Mouse (Mus musculus): ENCODE measurements around the gene Btrc. TPM values are rescaled to one million over a fixed set of nuclear protein-coding genes. Genes with fewer than 3 reads are reported as not detected.

Btrc gene
- total RNA-seq, 2 experiments from 2014 or later, result 42.4 to 46.6 TPM

GRCm38 (mm10) chr19:45469760-45470159 lies 106.2 kb downstream of the Btrc start:
- no peak for DNase-seq (ENCODE audit: low spot score in 2 of 2)

- DNase-seq (ENCODE audit: low spot score in 2 of 2), result no peak
These were observed 109.4 kb downstream of the Btrc start for GRCm38 (mm10) chr19:45472691-45473520.

GRCm38 (mm10) chr19:45474686-45475085 lies 111.2 kb downstream of the Btrc start:
- DNase-seq (ENCODE audit: low spot score in 2 of 2), result no peak

GRCm38 (mm10) chr19:45475928-45476553 lies 112.5 kb downstream of the Btrc start:
- DNase-seq (ENCODE audit: low spot score in 2 of 2), result no peak

GRCm38 (mm10) chr19:45479548-45479947 lies 116.0 kb downstream of the Btrc start:
- DNase-seq (ENCODE audit: low spot score in 2 of 2), result no peak

GRCm38 (mm10) chr19:45480490-45480889 lies 117.0 kb downstream of the Btrc start:
- no peak for DNase-seq (ENCODE audit: low spot score in 2 of 2)

GRCm38 (mm10) chr19:45480951-45481350 lies 117.4 kb downstream of the Btrc start:
- DNase-seq (ENCODE audit: low spot score in 2 of 2), result no peak

GRCm38 (mm10) chr19:45483470-45483869 lies 119.9 kb downstream of the Btrc start:
- no peak for DNase-seq (ENCODE audit: low spot score in 2 of 2)

GRCm38 (mm10) chr19:45486206-45486991 lies 122.9 kb downstream of the Btrc start:
- DNase-seq (ENCODE audit: low spot score in 2 of 2), result no peak

GRCm38 (mm10) chr19:45486992-45487387 lies 123.5 kb downstream of the Btrc start:
- DNase-seq (ENCODE audit: low spot score in 2 of 2), result no peak

- no peak for DNase-seq (ENCODE audit: low spot score in 2 of 2)
These were observed 126.4 kb downstream of the Btrc start for GRCm38 (mm10) chr19:45489961-45490360.

- no peak for DNase-seq (ENCODE audit: low spot score in 2 of 2)
These were observed 127.7 kb downstream of the Btrc start for GRCm38 (mm10) chr19:45491246-45491645.

GRCm38 (mm10) chr19:45494121-45494775 lies 130.7 kb downstream of the Btrc start:
- no peak for DNase-seq (ENCODE audit: low spot score in 2 of 2)

GRCm38 (mm10) chr19:45505446-45505845 lies 141.9 kb downstream of the Btrc start:
- DNase-seq (ENCODE audit: low spot score in 2 of 2), result no peak

GRCm38 (mm10) chr19:45507531-45507930 lies 144.0 kb downstream of the Btrc start:
- no peak for DNase-seq (ENCODE audit: low spot score in 2 of 2)

- DNase-seq (ENCODE audit: low spot score in 2 of 2), result no peak
These were observed 147.1 kb downstream of the Btrc start for GRCm38 (mm10) chr19:45510680-45511079.

GRCm38 (mm10) chr19:45511406-45511805 lies 147.9 kb downstream of the Btrc start:
- no peak for DNase-seq (ENCODE audit: low spot score in 2 of 2)

GRCm38 (mm10) chr19:45515341-45515740 lies 151.8 kb downstream of the Btrc start:
- no peak for DNase-seq (ENCODE audit: low spot score in 2 of 2)

GRCm38 (mm10) chr19:45516264-45516663 lies 152.7 kb downstream of the Btrc start:
- no peak for DNase-seq (ENCODE audit: low spot score in 2 of 2)

GRCm38 (mm10) chr19:45527382-45527781 lies 163.8 kb downstream of the Btrc start:
- DNase-seq (ENCODE audit: low spot score in 2 of 2), result no peak

GRCm38 (mm10) chr19:45527931-45528534 lies 164.5 kb downstream of the Btrc start:
- no peak for DNase-seq (ENCODE audit: low spot score in 2 of 2)
